Mouse (Mus musculus) CH12.LX (cell line): Measurements from ENCODE around the gene Macrod2. TPM values are rescaled to one million over a fixed set of nuclear protein-coding genes. Genes with fewer than 3 reads are reported as not detected.

Experiments
- DNase-seq: peaks from one replicate; pipeline ENCODE4 v3.0.0-alpha.2; 2013; ENCODE audit errors: extremely low read depth
- H3K27ac ChIP-seq: 2 replicates; pipeline ENCODE4 v1.5.1; 2012; ENCODE audit warnings: low read depth, mild to moderate bottlenecking, control low read depth, moderate library complexity; ENCODE audit not compliant: insufficient read depth
- H3K27me3 ChIP-seq: replicated peaks from 2 replicates; pipeline ENCODE3; 2012; ENCODE audit warnings: inconsistent platforms
- H3K36me3 ChIP-seq, 2 experiments: replicated peaks in 1 of 2; 2 replicates each; pipeline versions ENCODE3 to v1.6.1; 2012; ENCODE audit warnings: inconsistent platforms in 1 of 2, low read length in 1 of 2, mild to moderate bottlenecking in 1 of 2, mixed read lengths in 1 of 2, moderate library complexity in 1 of 2; ENCODE audit not compliant: control insufficient read depth in 1 of 2, insufficient read depth in 1 of 2
- H3K4me1 ChIP-seq, 2 experiments: 2 replicates each; pipeline ENCODE4 v1.6.1; 2012; ENCODE audit warnings: inconsistent platforms in 1 of 2, moderate library complexity in 1 of 2; ENCODE audit not compliant: insufficient read depth in 2 of 2, control insufficient read depth in 1 of 2
- H3K4me2 ChIP-seq: 2 replicates; pipeline ENCODE4 v1.6.1; 2012; ENCODE audit warnings: low read depth, mild to moderate bottlenecking, control low read depth; ENCODE audit not compliant: poor library complexity, insufficient read depth, severe bottlenecking
- H3K4me3 ChIP-seq, 3 experiments: fragments of 150-350 bp in 1 of 3; sonication (generic) in 1 of 3; replicated peaks in 1 of 3; 2 replicates each; pipeline versions ENCODE3 to v1.5.1; 2011 to 2012; ENCODE audit warnings: low read depth in 2 of 3, low read length in 2 of 3, mild to moderate bottlenecking in 2 of 3, moderate library complexity in 2 of 3, control low read depth in 1 of 3, improper control_type of control experiment in 1 of 3, inconsistent platforms in 1 of 3, mixed read lengths in 1 of 3; ENCODE audit not compliant: poor library complexity in 1 of 3
- H3K79me2 ChIP-seq: replicated peaks from 2 replicates; pipeline ENCODE4 v1.6.1; 2012; ENCODE audit warnings: mild to moderate bottlenecking, moderate library complexity; ENCODE audit not compliant: control insufficient read depth, poor library complexity, insufficient read depth, severe bottlenecking; ENCODE audit errors: extremely low read depth
- H3K9ac ChIP-seq: 2 replicates; pipeline ENCODE4 v1.6.1; 2012; ENCODE audit warnings: low read depth, mild to moderate bottlenecking, control low read depth, moderate library complexity; ENCODE audit not compliant: insufficient read depth
- H3K9me3 ChIP-seq: replicated peaks from 2 replicates; pipeline ENCODE3; 2012; ENCODE audit warnings: low read length, inconsistent platforms, mixed read lengths
- CHD1 ChIP-seq: IDR thresholded peaks from 2 replicates; pipeline ENCODE4 v1.6.1; 2012; ENCODE audit warnings: low read depth, low read length, improper control_type of control experiment, inconsistent platforms
- CTCF ChIP-seq, 2 experiments: IDR thresholded peaks in 1 of 2; conservative IDR thresholded peaks in 1 of 2; 2 replicates each; pipeline ENCODE4 v1.5.1; 2011 to 2012; ENCODE audit warnings: low read depth in 2 of 2, low read length in 2 of 2, improper control_type of control experiment in 1 of 2, inconsistent platforms in 1 of 2, mild to moderate bottlenecking in 1 of 2, moderate library complexity in 1 of 2
- E2F4 ChIP-seq: IDR thresholded peaks from 2 replicates; pipeline ENCODE4 v1.6.1; 2011; ENCODE audit warnings: low read depth, low read length, improper control_type of control experiment; ENCODE audit not compliant: insufficient replicate concordance
- EP300 ChIP-seq: IDR thresholded peaks from 2 replicates; pipeline ENCODE4 v1.6.1; 2011; ENCODE audit warnings: low read length, improper control_type of control experiment
- ETS1 ChIP-seq: conservative IDR thresholded peaks from 2 replicates; pipeline ENCODE4 v1.6.1; 2012; ENCODE audit warnings: low read depth, mild to moderate bottlenecking, inconsistent platforms, low read length, improper control_type of control experiment, moderate library complexity
- HCFC1 ChIP-seq: IDR thresholded peaks from 2 replicates; pipeline ENCODE4 v1.6.1; 2012; ENCODE audit warnings: low read depth, mild to moderate bottlenecking, inconsistent platforms, low read length, improper control_type of control experiment
- JUN ChIP-seq: IDR thresholded peaks from 2 replicates; pipeline ENCODE4 v1.6.1; 2011; ENCODE audit warnings: low read depth, mild to moderate bottlenecking, low read length, improper control_type of control experiment, moderate library complexity; ENCODE audit not compliant: insufficient read depth
- JUND ChIP-seq: conservative IDR thresholded peaks from 2 replicates; pipeline ENCODE4 v1.6.1; 2011; ENCODE audit warnings: low read depth, low read length, improper control_type of control experiment
- KAT2A ChIP-seq: IDR thresholded peaks from 2 replicates; pipeline ENCODE4 v1.6.1; 2012; ENCODE audit warnings: low read length, improper control_type of control experiment, inconsistent platforms; ENCODE audit not compliant: insufficient replicate concordance
- MAX ChIP-seq: IDR thresholded peaks from 2 replicates; pipeline ENCODE4 v1.6.1; 2011; ENCODE audit warnings: low read length, improper control_type of control experiment
- MEF2A ChIP-seq: IDR thresholded peaks from 2 replicates; pipeline ENCODE4 v1.6.1; 2014; ENCODE audit warnings: low read depth, mild to moderate bottlenecking, inconsistent platforms, low read length, improper control_type of control experiment, borderline replicate concordance
- MYC ChIP-seq: IDR thresholded peaks from 2 replicates; pipeline ENCODE4 v1.6.1; 2011; ENCODE audit warnings: low read depth, mild to moderate bottlenecking, improper control_type of control experiment, low read length
- PAX5 ChIP-seq: IDR thresholded peaks from 2 replicates; pipeline ENCODE4 v1.6.1; 2012; ENCODE audit warnings: low read length, inconsistent platforms, mixed read lengths
- POLR2A ChIP-seq: IDR thresholded peaks from 2 replicates; pipeline ENCODE4 v1.6.1; 2011; ENCODE audit warnings: low read depth, mild to moderate bottlenecking, improper control_type of control experiment, low read length
- POLR2AphosphoS2 ChIP-seq: IDR thresholded peaks from 2 replicates; pipeline ENCODE4 v1.6.1; 2011; ENCODE audit warnings: low read depth, low read length, improper control_type of control experiment
- RCOR1 ChIP-seq: conservative IDR thresholded peaks from 2 replicates; pipeline ENCODE4 v1.6.1; 2012; ENCODE audit warnings: low read depth, mild to moderate bottlenecking, inconsistent platforms, low read length, improper control_type of control experiment
- SIN3A ChIP-seq: IDR thresholded peaks from 2 replicates; pipeline ENCODE4 v1.6.1; 2012; ENCODE audit warnings: low read length, improper control_type of control experiment, inconsistent platforms
- SMC3 ChIP-seq: IDR thresholded peaks from 2 replicates; pipeline ENCODE4 v1.6.1; 2011; ENCODE audit warnings: low read depth, low read length, improper control_type of control experiment
- TBP ChIP-seq: conservative IDR thresholded peaks from 2 replicates; pipeline ENCODE4 v1.6.1; 2011; ENCODE audit warnings: low read depth, low read length, improper control_type of control experiment
- USF1 ChIP-seq: IDR thresholded peaks from 2 replicates; pipeline ENCODE4 v1.6.1; 2014; ENCODE audit warnings: low read depth, mild to moderate bottlenecking, inconsistent platforms, low read length, improper control_type of control experiment
- USF2 ChIP-seq: conservative IDR thresholded peaks from 2 replicates; pipeline ENCODE4 v1.6.1; 2011; ENCODE audit warnings: low read depth, low read length, improper control_type of control experiment
- ZC3H11A ChIP-seq: IDR thresholded peaks from 2 replicates; pipeline ENCODE4 v1.6.1; 2012; ENCODE audit warnings: low read depth, mild to moderate bottlenecking, inconsistent platforms, low read length, improper control_type of control experiment
- dilution Hi-C: fragments of 300-500 bp; cut with MboI; formaldehyde crosslinking; loops from 2 replicates; pipeline ENCODE4 v1.14.3; 2020; ENCODE audit warnings: low sequenced_read_pairs; ENCODE audit not compliant: extremely low pct_unique_long_range_greater_than_20kb, extremely low pct_ligation_motif_present
- in situ Hi-C: fragments of 300-500 bp; cut with MboI; formaldehyde crosslinking; loops from 3 replicates; pipeline ENCODE4 v1.14.3; 2019; ENCODE audit warnings: low sequenced_read_pairs, low pct_ligation_motif_present, low pct_unique_long_range_greater_than_20kb, mixed read lengths
- polyA plus RNA-seq: library from polyadenylated mRNA; unstranded; fragments of >175 nt; gene quantifications from 2 replicates; pipeline ENCODE4 v1.2.1, GENCODE M21; 2012; ENCODE audit warnings: low read depth; ENCODE audit not compliant: insufficient read length
- total RNA-seq, 2 experiments: library from RNA; depleted of rRNA; stranded (reverse); fragments of 300-350 nt in 1 of 2; fragments of >200 nt in 1 of 2; gene quantifications; 2 replicates each; pipeline ENCODE4 v1.2.3; 2012 to 2014

Macrod2 gene
- total and polyA plus RNA-seq, 3 experiments: not detected

- no peak for DNase-seq
- no peak overlapping the region for H3K9ac ChIP-seq
- no peaks in the 10 kb centered on the region for H3K4me1 ChIP-seq
- no peaks in the 10 kb centered on the region for H3K36me3 ChIP-seq
- H3K79me2 ChIP-seq: no peaks in the 10 kb centered on the region
- TF ChIP-seq HCFC1 (no peak), USF2 (no peak), E2F4 (no peak), KAT2A (no peak), MYC (no peak), CHD1 (no peak), EP300 (no peak), CTCF (conservative IDR thresholded peaks at IDR 0.05 in 1 of 2, IDR thresholded peaks at IDR 0.05 in 1 of 2; ENCODE audit: low read depth in 2 of 2, low read length in 2 of 2) (no peak), JUN (no peak), TBP (no peak), USF1 (no peak)
- dilution Hi-C loops: no loop called here
- no peak overlapping the region for H3K4me2 ChIP-seq
- no peak overlapping the region for H3K27ac ChIP-seq
- H3K27me3 ChIP-seq: no peaks in the 10 kb centered on the region
- peaks cover 36% of the 10 kb centered on the region for H3K9me3 ChIP-seq
- H3K4me3 ChIP-seq: no peak overlapping the region
- in situ Hi-C loops: no loop called here
Observed at GRCm38 (mm10) chr2:141472791-141473190, 1077.7 kb downstream of the Macrod2 start.

- Histone ChIP-seq H3K27me3 (no peaks in the 10 kb centered on the region), H3K9me3 (peaks cover 40% of the 10 kb centered on the region), H3K27ac (no peak overlapping the region), H3K36me3 (no peaks in the 10 kb centered on the region), H3K79me2 (no peaks in the 10 kb centered on the region), H3K4me1 (no peaks in the 10 kb centered on the region), H3K4me2 (no peak overlapping the region), H3K4me3 (no peak overlapping the region), H3K9ac (no peak overlapping the region)
- dilution Hi-C loops (no loop called here), in situ Hi-C loops (no loop called here)
- TF ChIP-seq ETS1 (no peak), ZC3H11A (no peak), E2F4 (no peak), SMC3 (no peak), MEF2A (no peak), TBP (no peak), USF2 (no peak), POLR2A (no peak), CTCF (conservative IDR thresholded peaks at IDR 0.05 in 1 of 2, IDR thresholded peaks at IDR 0.05 in 1 of 2; ENCODE audit: low read depth in 2 of 2, low read length in 2 of 2) (no peak), HCFC1 (no peak), EP300 (no peak), RCOR1 (no peak), USF1 (no peak), JUND (no peak), MAX (no peak), MYC (no peak), SIN3A (no peak), CHD1 (no peak), PAX5 (no peak), POLR2AphosphoS2 (no peak)
- DNase-seq: no peak
Observed at GRCm38 (mm10) chr2:141477585-141477984, 1082.5 kb downstream of the Macrod2 start.
